Mouse (Mus musculus): ENCODE measurements around the gene Rfk. TPM values are rescaled to one million over a fixed set of nuclear protein-coding genes. Genes with fewer than 3 reads are reported as not detected.
A peak's percentile ranks its signal among the peaks of the same experiment; 100 is the strongest.

The Rfk gene
- total and polyA plus RNA-seq, 3 experiments: 14.7 to 51.8 (median 34.2) TPM

GRCm38 (mm10) chr19:17364741-17365140 lies 29.1 kb upstream of the Rfk start:
- DNase-seq (ENCODE audit: extremely low read depth): peak; percentile 45
- Histone ChIP-seq H3K4me1 (ENCODE audit: control insufficient read depth in 1 of 2, insufficient read depth in 2 of 2) (no peaks in the 10 kb centered on the region; a peak in 1 of 4 replicates), H3K27ac (ENCODE audit: insufficient read depth, low read depth) (no peak overlapping the region)

GRCm38 (mm10) chr19:17366364-17367090 lies 27.3 kb upstream of the Rfk start:
- H3K36me3 ChIP-seq (replicated peaks in 1 of 2; ENCODE audit: control insufficient read depth in 1 of 2, insufficient read depth in 1 of 2, low read length in 1 of 2): no peaks in the 10 kb centered on the region
- H3K9ac ChIP-seq (ENCODE audit: insufficient read depth, low read depth): no peak overlapping the region
- dilution Hi-C loops (cut with MboI; ENCODE audit: extremely low pct_ligation_motif_present, extremely low pct_unique_long_range_greater_than_20kb, low sequenced_read_pairs) (no loop called here), in situ Hi-C loops (cut with MboI; ENCODE audit: low pct_ligation_motif_present, low pct_unique_long_range_greater_than_20kb, low sequenced_read_pairs) (no loop called here)
- no peak for DNase-seq (ENCODE audit: extremely low read depth)
- H3K4me3 ChIP-seq (replicated peaks in 1 of 3; ENCODE audit: low read depth in 2 of 3, low read length in 2 of 3, poor library complexity in 1 of 3): no peak overlapping the region
- TF ChIP-seq POLR2AphosphoS2 (IDR thresholded peaks at IDR 0.05; ENCODE audit: low read depth, low read length): no peak
- TF ChIP-seq JUND (conservative IDR thresholded peaks at IDR 0.05; ENCODE audit: low read depth, low read length): no peak
- no peak for TF ChIP-seq PAX5 (IDR thresholded peaks at IDR 0.05; ENCODE audit: low read length)
- no peak for TF ChIP-seq TBP (conservative IDR thresholded peaks at IDR 0.05; ENCODE audit: low read depth, low read length)
- TF ChIP-seq MXI1 (IDR thresholded peaks at IDR 0.05; ENCODE audit: low read depth, low read length): no peak
- TF ChIP-seq CHD2 (IDR thresholded peaks at IDR 0.05; ENCODE audit: low read length): no peak
- TF ChIP-seq CTCF (conservative IDR thresholded peaks at IDR 0.05 in 1 of 2, IDR thresholded peaks at IDR 0.05 in 1 of 2; ENCODE audit: low read depth in 2 of 2, low read length in 2 of 2): no peak
- TF ChIP-seq TCF12 (IDR thresholded peaks at IDR 0.05; ENCODE audit: low read depth, low read length): no peak
- no peak for TF ChIP-seq IRF4 (IDR thresholded peaks at IDR 0.05; ENCODE audit: low read depth, low read length)
- TF ChIP-seq USF1 (IDR thresholded peaks at IDR 0.05; ENCODE audit: low read depth, low read length): no peak
- no peak for TF ChIP-seq NRF1 (IDR thresholded peaks at IDR 0.05; ENCODE audit: low read depth, low read length)
- TF ChIP-seq E2F4 (IDR thresholded peaks at IDR 0.05; ENCODE audit: insufficient replicate concordance, low read depth, low read length): no peak
- no peak for TF ChIP-seq JUN (IDR thresholded peaks at IDR 0.05; ENCODE audit: insufficient read depth, low read depth, low read length)
- no peaks in the 10 kb centered on the region for H3K9me3 ChIP-seq (replicated peaks; ENCODE audit: low read length)
- H3K27me3 ChIP-seq (replicated peaks): no peaks in the 10 kb centered on the region
- H3K79me2 ChIP-seq (replicated peaks; ENCODE audit: control insufficient read depth, extremely low read depth, insufficient read depth, poor library complexity, severe bottlenecking): no peaks in the 10 kb centered on the region
- no peaks in the 10 kb centered on the region for H3K4me1 ChIP-seq (ENCODE audit: control insufficient read depth in 1 of 2, insufficient read depth in 2 of 2)
- H3K27ac ChIP-seq (ENCODE audit: insufficient read depth, low read depth): no peak overlapping the region
- H3K4me2 ChIP-seq (ENCODE audit: insufficient read depth, low read depth, poor library complexity, severe bottlenecking): no peak overlapping the region

More at GRCm38 (mm10) chr19:17364741-17365140, 29.1 kb upstream of the Rfk start:
- peak; percentile 95 for TF ChIP-seq SMC3 (IDR thresholded peaks at IDR 0.05; ENCODE audit: low read depth, low read length)
- no peak for TF ChIP-seq MXI1 (IDR thresholded peaks at IDR 0.05; ENCODE audit: low read depth, low read length)
- TF ChIP-seq ELF1 (IDR thresholded peaks at IDR 0.05; ENCODE audit: low read depth, low read length): no peak
- no peak for TF ChIP-seq MYC (IDR thresholded peaks at IDR 0.05; ENCODE audit: low read depth, low read length)
- TF ChIP-seq KAT2A (IDR thresholded peaks at IDR 0.05; ENCODE audit: insufficient replicate concordance, low read length): no peak
- no peak for TF ChIP-seq GABPA (IDR thresholded peaks at IDR 0.05; ENCODE audit: insufficient replicate concordance, low read depth, low read length)
- TF ChIP-seq EP300 (IDR thresholded peaks at IDR 0.05; ENCODE audit: low read length): no peak
- no peak for TF ChIP-seq POLR2A (IDR thresholded peaks at IDR 0.05; ENCODE audit: low read depth, low read length)
- no peak for TF ChIP-seq ZNF384 (IDR thresholded peaks at IDR 0.05; ENCODE audit: low read depth, low read length)
- no peak for TF ChIP-seq NELFE (IDR thresholded peaks at IDR 0.05; ENCODE audit: low read depth, low read length)
- peak; percentile 87 for TF ChIP-seq ZC3H11A (IDR thresholded peaks at IDR 0.05; ENCODE audit: low read depth, low read length)
- peak; percentile 89 for TF ChIP-seq RAD21 (IDR thresholded peaks at IDR 0.05; ENCODE audit: low read depth, low read length)
- no peak for TF ChIP-seq USF2 (conservative IDR thresholded peaks at IDR 0.05; ENCODE audit: low read depth, low read length)
- no peak for TF ChIP-seq TCF12 (IDR thresholded peaks at IDR 0.05; ENCODE audit: low read depth, low read length)
- TF ChIP-seq CTCF (conservative IDR thresholded peaks at IDR 0.05 in 1 of 2, IDR thresholded peaks at IDR 0.05 in 1 of 2; ENCODE audit: low read depth in 2 of 2, low read length in 2 of 2): peak; percentile 71 to 92
- no peak for TF ChIP-seq E2F4 (IDR thresholded peaks at IDR 0.05; ENCODE audit: insufficient replicate concordance, low read depth, low read length)
- no peak for TF ChIP-seq ETS1 (conservative IDR thresholded peaks at IDR 0.05; ENCODE audit: low read depth, low read length)
- TF ChIP-seq TBP (conservative IDR thresholded peaks at IDR 0.05; ENCODE audit: low read depth, low read length): no peak
- TF ChIP-seq SIN3A (IDR thresholded peaks at IDR 0.05; ENCODE audit: low read length): no peak
- H3K9me3 ChIP-seq (replicated peaks; ENCODE audit: low read length): no peaks in the 10 kb centered on the region
- in situ Hi-C loops (cut with MboI; ENCODE audit: low pct_ligation_motif_present, low pct_unique_long_range_greater_than_20kb, low sequenced_read_pairs) (no loop called here), dilution Hi-C loops (cut with MboI; ENCODE audit: extremely low pct_ligation_motif_present, extremely low pct_unique_long_range_greater_than_20kb, low sequenced_read_pairs) (no loop called here)
- H3K27me3 ChIP-seq (replicated peaks): no peaks in the 10 kb centered on the region
- H3K4me2 ChIP-seq (ENCODE audit: insufficient read depth, low read depth, poor library complexity, severe bottlenecking): no peak overlapping the region
- H3K9ac ChIP-seq (ENCODE audit: insufficient read depth, low read depth): no peak overlapping the region
- H3K36me3 ChIP-seq (replicated peaks in 1 of 2; ENCODE audit: control insufficient read depth in 1 of 2, insufficient read depth in 1 of 2, low read length in 1 of 2): no peaks in the 10 kb centered on the region
- no peak overlapping the region for H3K4me3 ChIP-seq (replicated peaks in 1 of 3; ENCODE audit: low read depth in 2 of 3, low read length in 2 of 3, poor library complexity in 1 of 3)
- no peaks in the 10 kb centered on the region for H3K79me2 ChIP-seq (replicated peaks; ENCODE audit: control insufficient read depth, extremely low read depth, insufficient read depth, poor library complexity, severe bottlenecking)

Data from CH12.LX (cell line).